Mouse (Mus musculus) Patski (cell line): ENCODE results near the gene Ewsr1. TPM values are rescaled to one million over a fixed set of nuclear protein-coding genes. Genes with fewer than 3 reads are reported as not detected.
A peak's percentile ranks its signal among the peaks of the same experiment; 100 is the strongest.
"Not testable (repeated sequence)": the region's sequence is repeated elsewhere in the genome, so short reads cannot be mapped to it uniquely, and the experiment has no call there.

Experiments used
- ATAC-seq: fragments of 100-300 bp; one replicate; pipeline ENCODE4 v1.8.0; 2021
- CTCF ChIA-PET: fragments of 350-600 bp; sonication (Branson Sonifier 250); formaldehyde crosslinking; loops from one replicate; lab custom pipeline; 2022; ENCODE audit warnings: inconsistent platforms; lab: Charles Lee
- POLR2A ChIA-PET: fragments of 350-600 bp; sonication (Branson Sonifier 250); formaldehyde crosslinking; loops from one replicate; lab custom pipeline; 2022; ENCODE audit warnings: antibody characterized with exemption, inconsistent platforms; lab: Charles Lee
- DNase-seq: peaks from one replicate; pipeline ENCODE4 v3.0.0-alpha.2; 2011; ENCODE audit warnings: low read depth, low spot score
- H3K27me3 ChIP-seq: fragments of 371-371 bp; one replicate; pipeline ENCODE4 v1.5.1; 2021
- CTCF ChIP-seq: fragments of 100-300 bp; IDR thresholded peaks from one replicate; pipeline ENCODE4 v1.5.1; 2021
- in situ Hi-C: fragments of 300-500 bp; cut with MboI; formaldehyde crosslinking; loops from 3 replicates; pipeline ENCODE4 v1.11.1; 2018; ENCODE audit warnings: low pct_unique_long_range_greater_than_20kb, mixed read lengths
- polyA plus RNA-seq: library from polyadenylated mRNA; unstranded; gene quantifications from one replicate; pipeline ENCODE4 v1.2.3, GENCODE M21; 2021

Gene Ewsr1
- polyA plus RNA-seq, 1 experiment from 2014 or later = 420 TPM

DNA sequence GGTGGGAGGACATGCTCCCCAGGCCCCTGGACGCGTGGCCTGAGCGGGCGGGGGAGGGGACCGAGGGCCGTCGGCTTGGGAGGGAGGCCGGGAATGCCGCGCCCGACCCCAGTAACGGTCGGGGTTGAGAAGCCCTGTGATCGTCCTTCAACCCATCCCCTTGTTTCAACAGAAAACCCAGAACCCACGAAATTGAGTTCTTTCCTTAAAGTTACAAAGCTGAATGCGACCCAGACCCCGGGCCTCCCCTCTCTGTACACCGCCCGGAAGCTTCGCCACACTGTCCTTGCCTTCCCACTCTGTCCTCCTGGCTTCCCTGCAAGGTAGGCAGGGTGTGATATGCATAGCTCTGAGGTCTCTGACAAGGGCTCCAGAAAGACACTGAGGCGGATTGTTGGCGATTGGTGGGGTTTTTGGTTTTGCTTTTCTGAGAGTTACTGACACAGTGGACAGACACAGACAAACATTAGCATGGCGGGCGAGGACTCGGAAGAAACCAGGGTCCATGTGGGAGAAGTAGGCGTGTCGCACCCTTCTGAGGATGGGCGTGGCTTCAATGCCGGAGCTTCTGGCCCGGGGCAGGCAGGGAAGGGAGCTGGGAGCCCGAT lies 614 bp upstream of the Ewsr1 start:
- ChIA-PET POLR2A (interaction anchor here (0.6 to 1.6 kb wide), 5 partner anchors 10 to 376 kb away, joined by 3 to 6 read pairs (median 4); no protein-coding TSS in a partner anchor), CTCF (interaction anchor here (1.8 kb wide), 1 partner anchor 11 kb away, joined by 6 read pairs; no protein-coding TSS in a partner anchor)
- ATAC-seq (peak; percentile 65), DNase-seq (peak; percentile 46)
- TF ChIP-seq CTCF = no peak
- no peaks in the 10 kb centered on the region for H3K27me3 ChIP-seq
- in situ Hi-C loops = no loop called here

DNA sequence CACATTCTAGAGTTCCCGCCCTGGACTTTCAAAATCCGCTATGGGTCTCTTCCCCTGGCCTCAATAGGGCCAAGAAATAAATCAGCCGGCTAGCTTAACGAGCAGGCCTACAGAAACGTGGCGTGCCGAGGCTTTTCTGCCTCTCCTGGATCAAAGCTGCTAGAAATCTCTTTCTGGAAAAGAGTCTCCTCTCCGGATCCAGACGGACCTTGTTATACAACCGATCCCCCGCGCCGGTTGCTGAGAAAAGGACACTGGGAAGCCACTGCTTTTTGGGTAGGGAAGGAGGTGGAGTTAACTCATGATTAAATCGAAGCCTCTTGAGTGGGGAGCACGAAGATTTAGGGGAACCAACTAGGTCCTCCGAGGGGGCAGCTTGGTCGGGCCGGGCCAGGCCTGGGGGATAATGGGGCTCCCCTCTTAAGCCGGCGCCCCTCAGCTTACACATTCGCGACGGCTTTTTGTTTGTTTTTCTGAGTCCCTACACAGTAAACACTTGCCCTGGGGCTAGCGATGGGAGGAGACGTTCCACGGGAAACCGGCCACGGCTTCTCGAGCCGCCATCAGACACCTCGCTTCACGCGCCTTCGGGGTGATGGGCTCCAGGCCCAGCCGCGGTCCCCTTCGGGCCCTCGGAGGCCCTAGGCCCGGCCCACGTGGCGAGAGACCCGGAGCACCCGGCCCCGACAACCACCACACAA lies 881 bp downstream of the Ewsr1 start:
- ATAC-seq (no peak), DNase-seq (no peak)
- POLR2A ChIA-PET = interaction anchor here (0.7 to 2.6 kb wide), 2 partner anchors 12 to 36 kb away, joined by 3 to 11 read pairs; no protein-coding TSS in a partner anchor
- no peaks in the 10 kb centered on the region for H3K27me3 ChIP-seq
- CTCF ChIA-PET = no interaction called here
- TF ChIP-seq CTCF = no peak
- in situ Hi-C loops = no loop called here

DNA sequence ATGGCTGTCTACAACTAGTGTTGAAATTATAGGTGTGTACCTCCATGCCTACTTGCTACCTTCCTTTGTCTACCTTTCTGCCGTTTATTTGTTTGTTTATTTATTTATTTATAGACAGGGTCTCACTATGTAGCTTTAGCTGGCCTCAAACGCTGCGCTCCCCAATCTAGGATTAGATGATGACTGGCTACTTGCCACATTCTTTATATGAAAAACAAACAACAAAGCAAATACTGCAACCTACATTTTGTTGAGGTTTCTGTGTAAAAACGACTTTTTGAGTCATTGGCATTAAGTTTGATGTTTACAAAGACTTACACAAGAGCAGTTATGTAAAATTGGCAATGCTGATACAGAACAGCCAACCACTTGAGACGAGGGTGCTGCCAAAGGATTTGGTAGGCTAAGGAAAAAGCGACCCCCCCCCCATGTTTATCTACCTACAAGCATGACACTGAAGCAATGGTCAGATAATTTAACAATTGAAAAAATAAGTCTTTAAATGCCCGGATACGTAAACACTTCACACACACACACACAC lies 2.5 kb downstream of the Ewsr1 start:
- ATAC-seq = no peak
- DNase-seq = no peak
- H3K27me3 ChIP-seq = no peaks in the 10 kb centered on the region
- POLR2A ChIA-PET = interaction anchor here (2.6 kb wide), 1 partner anchor 10 kb away, joined by 11 read pairs; no protein-coding TSS in a partner anchor
- no peak for TF ChIP-seq CTCF
- CTCF ChIA-PET = interaction anchor here (2.0 kb wide), 1 partner anchor 10 kb away, joined by 5 read pairs; no protein-coding TSS in a partner anchor
- in situ Hi-C loops = no loop called here

DNA sequence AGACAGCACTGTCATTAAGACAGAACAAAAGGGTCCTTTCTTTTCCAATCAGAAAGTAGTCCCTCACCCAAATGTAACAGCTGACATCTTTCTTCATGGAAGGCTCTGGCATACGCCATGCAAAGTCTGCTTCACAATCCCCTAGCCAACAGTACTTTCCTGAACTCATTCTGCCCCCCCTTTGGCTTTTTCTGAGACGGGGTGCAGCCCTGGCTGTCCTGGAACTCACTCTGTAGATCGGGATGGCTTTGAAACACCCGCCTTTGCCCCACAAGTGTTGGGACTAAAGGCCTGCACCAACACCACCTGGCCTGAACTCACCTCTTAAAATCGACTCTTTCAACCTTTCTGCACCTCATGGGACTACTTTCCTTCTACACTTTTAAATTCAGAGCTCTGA lies 3.2 kb downstream of the Ewsr1 start:
- ATAC-seq (no peak), DNase-seq (no peak)
- in situ Hi-C loops = no loop called here
- no peak for TF ChIP-seq CTCF
- CTCF ChIA-PET = interaction anchor here (2.0 kb wide), 1 partner anchor 9 kb away, joined by 5 read pairs; no protein-coding TSS in a partner anchor
- POLR2A ChIA-PET = no interaction called here
- H3K27me3 ChIP-seq = no peaks in the 10 kb centered on the region

DNA sequence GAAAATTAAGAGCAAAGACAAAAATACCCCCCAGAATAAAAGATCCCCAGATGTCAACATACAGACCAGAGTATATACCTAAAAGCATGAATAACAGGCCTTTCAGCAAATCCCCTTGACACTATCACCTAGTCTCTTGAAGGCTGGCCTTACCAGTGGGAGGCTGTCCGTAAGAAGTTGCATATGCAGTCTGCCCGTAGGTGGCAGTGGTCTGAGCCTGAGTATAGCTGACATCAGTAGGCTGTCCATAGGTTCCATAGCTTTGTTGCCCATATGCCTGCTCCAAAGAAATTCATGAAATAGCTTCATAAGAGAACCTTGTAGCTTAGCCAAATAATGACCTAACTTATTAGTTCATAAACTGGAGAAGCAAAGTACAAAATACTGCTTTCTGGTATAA lies 7.4 kb downstream of the Ewsr1 start:
- ATAC-seq = no peak
- no peak for DNase-seq
- TF ChIP-seq CTCF = no peak
- H3K27me3 ChIP-seq = no peaks in the 10 kb centered on the region
- CTCF ChIA-PET = interaction anchor here (1.1 to 1.3 kb wide), 2 partner anchors 17 to 20 kb away, joined by 3 read pairs; no protein-coding TSS in a partner anchor
- POLR2A ChIA-PET = no interaction called here
- in situ Hi-C loops = no loop called here

DNA sequence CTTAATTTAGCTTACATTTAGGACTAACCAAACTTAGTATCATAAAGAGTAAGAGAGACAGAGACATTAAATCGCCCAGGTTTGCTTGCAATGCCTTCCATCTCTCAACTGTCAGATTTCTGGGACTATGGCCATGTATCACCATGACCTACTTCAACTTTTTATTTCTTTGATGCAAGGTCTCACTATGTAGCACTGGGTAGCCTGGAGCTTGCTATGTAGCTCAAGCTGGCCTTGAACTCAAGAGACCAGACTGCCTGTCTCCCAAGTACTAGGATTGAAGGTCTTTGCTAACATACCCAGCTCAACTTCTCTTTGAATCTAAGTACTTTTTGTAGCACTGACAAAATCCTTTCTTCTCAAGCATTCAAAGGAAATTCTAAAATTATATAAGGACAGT lies 9.9 kb downstream of the Ewsr1 start:
- ChIA-PET CTCF (interaction anchor here (1.0 kb wide), 1 partner anchor 10 kb away, joined by 6 read pairs; the partner anchor contains the start of genes Ewsr1 and Rhbdd3), POLR2A (interaction anchor here (1.6 kb wide), 1 partner anchor 10 kb away, joined by 6 read pairs; the partner anchor contains the start of genes Ewsr1 and Rhbdd3)
- in situ Hi-C loops = no loop called here
- no peak for TF ChIP-seq CTCF
- DNase-seq = no peak
- no peaks in the 10 kb centered on the region for H3K27me3 ChIP-seq
- no peak for ATAC-seq

DNA sequence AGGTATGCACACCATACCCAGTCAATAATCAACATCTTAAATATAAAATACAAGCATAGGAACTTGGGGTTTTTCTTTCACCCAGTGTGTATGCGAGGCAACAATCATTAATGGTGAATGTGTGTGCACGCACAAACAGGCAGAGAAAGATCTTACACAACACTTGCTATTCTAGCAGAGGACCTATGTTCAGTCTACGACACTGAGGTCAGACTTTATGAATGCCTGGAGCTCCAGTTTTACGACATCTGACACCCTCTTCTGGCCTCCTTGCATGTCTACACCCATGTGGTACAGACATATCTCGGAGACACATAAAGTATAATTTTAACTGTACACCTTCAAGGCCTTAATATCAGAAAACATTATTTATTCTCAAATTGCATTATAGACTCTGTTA lies 22.2 kb downstream of the Ewsr1 start:
- ATAC-seq, H3K27me3 ChIP-seq, in situ Hi-C loops, DNase-seq, POLR2A ChIA-PET: not testable (repeated sequence)
- CTCF ChIA-PET = interaction anchor here (1.3 to 2.9 kb wide), 2 partner anchors 10 to 11 kb away, joined by 3 to 18 read pairs; no protein-coding TSS in a partner anchor

DNA sequence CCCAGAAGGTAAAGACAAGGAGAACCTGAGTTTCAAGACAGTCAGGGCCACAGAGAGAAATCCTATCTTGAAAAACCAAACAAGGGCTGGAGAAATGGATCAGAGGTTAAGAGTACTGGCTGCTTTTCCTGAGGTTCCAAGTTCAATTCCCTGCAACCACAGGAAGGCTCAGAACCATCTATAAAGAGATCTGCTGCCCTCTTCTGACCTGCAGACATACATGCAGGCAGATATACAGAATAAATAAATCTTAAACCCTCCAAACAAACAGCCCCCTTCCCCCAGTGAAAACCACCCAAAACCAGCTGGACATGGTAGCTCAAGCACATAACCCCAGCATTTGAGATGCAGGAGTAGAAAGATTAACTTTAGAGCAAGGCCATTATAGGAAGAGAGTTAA lies 23.3 kb downstream of the Ewsr1 start:
- in situ Hi-C loops = no loop called here
- ChIA-PET POLR2A (no interaction called here), CTCF (interaction anchor here (1.0 to 2.9 kb wide), 6 partner anchors 8 to 16 kb away, joined by 3 to 18 read pairs (median 4); no protein-coding TSS in a partner anchor)
- no peaks in the 10 kb centered on the region for H3K27me3 ChIP-seq
- ATAC-seq = no peak
- no peak for DNase-seq
- TF ChIP-seq CTCF = peak; percentile 44

DNA sequence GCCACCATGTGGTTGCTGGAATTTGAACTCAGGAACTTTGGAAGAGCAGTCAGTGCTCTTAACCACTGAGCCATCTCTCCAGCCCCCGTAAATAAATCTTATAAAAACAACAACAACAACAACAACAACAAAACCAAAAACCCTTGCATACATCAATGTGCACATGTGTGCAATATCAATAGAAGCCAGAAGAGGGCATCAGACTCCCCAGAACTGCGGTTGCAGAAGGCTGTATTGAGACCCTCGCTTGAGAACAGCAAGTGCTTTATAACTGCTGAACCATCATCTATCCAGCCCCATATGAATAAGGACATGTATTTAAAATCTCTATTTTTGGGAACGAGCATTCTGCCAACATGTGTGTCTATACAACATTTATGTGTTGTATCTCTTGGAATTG lies 24.2 kb downstream of the Ewsr1 start:
- POLR2A ChIA-PET = no interaction called here
- TF ChIP-seq CTCF = peak; percentile 69
- in situ Hi-C loops = no loop called here
- DNase-seq (no peak), ATAC-seq (no peak)
- CTCF ChIA-PET = interaction anchor here (1.0 to 2.9 kb wide), 7 partner anchors 8 to 17 kb away, joined by 3 to 18 read pairs (median 3); partner anchors contain the start of gene Gas2l1
- no peaks in the 10 kb centered on the region for H3K27me3 ChIP-seq
